Mouse (Mus musculus) brain, embryonic 14.5 days (tissue): ENCODE measurements at regions not wholly inside any gene's neighbourhood (a gene's known extent, or its start where the extent isn't known, plus 50 kb on each side); places are given as distances from the start of the nearest gene placed in this dataset.

Experiments
- CTCF ChIP-seq: fragments of 200-500 bp; IDR thresholded peaks from 2 replicates; pipeline ENCODE4 v1.5.1; 2012; ENCODE audit warnings: inconsistent platforms, mild to moderate bottlenecking, moderate library complexity, borderline replicate concordance; ENCODE audit not compliant: insufficient read depth, insufficient read length; ENCODE audit errors: extremely low read depth
- POLR2A ChIP-seq: fragments of 200-500 bp; IDR thresholded peaks from 2 replicates; pipeline ENCODE4 v1.6.1; 2012; ENCODE audit warnings: mild to moderate bottlenecking, inconsistent platforms, borderline replicate concordance; ENCODE audit not compliant: poor library complexity, insufficient read depth, insufficient read length, severe bottlenecking; ENCODE audit errors: extremely low read depth

GRCm38 (mm10) chr10:125028347-125028746, 360.9 kb downstream of the Slc16a7 start:
- TF ChIP-seq POLR2A (no peak), CTCF (no peak)
